Mouse (Mus musculus): ENCODE measurements around the gene Lif. TPM values are rescaled to one million over a fixed set of nuclear protein-coding genes. Genes with fewer than 3 reads are reported as not detected.

The Lif gene
- total and polyA plus RNA-seq, 3 experiments, result 0.27 to 0.31 TPM; not detected in 1

- TF ChIP-seq RCOR1 (IDR thresholded peaks at IDR 0.05; ENCODE audit: low read depth, low read length), result no peak
Observed at GRCm38 (mm10) chr11:4252886-4253285, 4.5 kb upstream of the Lif start (continued).

- H3K27me3 ChIP-seq (ENCODE audit: control insufficient read depth in 1 of 2, insufficient read depth in 2 of 2, low read length in 2 of 2), result no peaks in the 10 kb centered on the region
- TF ChIP-seq MAFK (IDR thresholded peaks at IDR 0.05; ENCODE audit: borderline replicate concordance, low read depth, low read length) (no peak), UBTF (IDR thresholded peaks at IDR 0.05; ENCODE audit: borderline replicate concordance, insufficient read depth, low read depth, low read length) (no peak), MXI1 (IDR thresholded peaks at IDR 0.05; ENCODE audit: low read depth, low read length) (no peak), KAT2A (conservative IDR thresholded peaks at IDR 0.05; ENCODE audit: low read depth, low read length) (no peak), SMC3 (IDR thresholded peaks at IDR 0.05; ENCODE audit: low read depth, low read length) (no peak), USF1 (IDR thresholded peaks at IDR 0.05; ENCODE audit: low read depth, low read length) (no peak), POLR2AphosphoS2 (IDR thresholded peaks at IDR 0.05; ENCODE audit: low read length) (no peak), SIN3A (IDR thresholded peaks at IDR 0.05; ENCODE audit: low read length) (no peak), ZNF384 (IDR thresholded peaks at IDR 0.05; ENCODE audit: low read depth, low read length) (no peak), MEF2A (IDR thresholded peaks at IDR 0.05; ENCODE audit: extremely low read depth, insufficient replicate concordance, low read depth, low read length, poor library complexity, severe bottlenecking) (no peak), POLR2AphosphoS5 (IDR thresholded peaks at IDR 0.05; ENCODE audit: borderline replicate concordance, low read depth, low read length) (no peak), TCF12 (IDR thresholded peaks at IDR 0.05; ENCODE audit: low read depth, low read length) (no peak), TBP (IDR thresholded peaks at IDR 0.05; ENCODE audit: low read depth, low read length) (no peak), CTCF (IDR thresholded peaks at IDR 0.05 in 2 of 3, conservative IDR thresholded peaks at IDR 0.05 in 1 of 3; ENCODE audit: control insufficient read depth in 1 of 3, insufficient read depth in 1 of 3, low read depth in 2 of 3, low read length in 3 of 3, poor library complexity in 1 of 3, severe bottlenecking in 1 of 3) (no peak), ELF1 (IDR thresholded peaks at IDR 0.05; ENCODE audit: low read depth, low read length) (no peak)
- peaks cover 6 to 27% of the 10 kb centered on the region in 2 experiments for H3K4me1 ChIP-seq (ENCODE audit: control insufficient read depth in 1 of 2, insufficient read depth in 2 of 2, low read length in 2 of 2)
- peaks cover 0 to 8% of the 10 kb centered on the region in 2 experiments; a peak in 2 of 4 replicates for H3K36me3 ChIP-seq (ENCODE audit: control insufficient read depth in 1 of 2, insufficient read depth in 2 of 2, low read length in 2 of 2)
- H3K79me2 ChIP-seq (ENCODE audit: control insufficient read depth, insufficient read depth, low read length, poor library complexity), result no peaks in the 10 kb centered on the region
- no peak overlapping the region for H3K4me3 ChIP-seq (ENCODE audit: control insufficient read depth in 1 of 2, insufficient read depth in 1 of 2, low read depth in 2 of 2, low read length in 2 of 2)
- H3K9me3 ChIP-seq (replicated peaks; ENCODE audit: insufficient read depth, low read length), result no peaks in the 10 kb centered on the region
- no peak overlapping the region for H3K27ac ChIP-seq (ENCODE audit: control insufficient read depth, low read depth, low read length)
- DNase-seq (ENCODE audit: low read depth, low spot score), result no peak
- H3K9ac ChIP-seq (ENCODE audit: control insufficient read depth, low read depth, low read length, poor library complexity, severe bottlenecking), result no peak overlapping the region
Observed at GRCm38 (mm10) chr11:4257756-4258155, 399 bp downstream of the Lif start.

- no peaks in the 10 kb centered on the region for H3K27me3 ChIP-seq (ENCODE audit: control insufficient read depth in 1 of 2, insufficient read depth in 2 of 2, low read length in 2 of 2)
- no peaks in the 10 kb centered on the region for H3K9me3 ChIP-seq (replicated peaks; ENCODE audit: insufficient read depth, low read length)
- peaks cover 6 to 27% of the 10 kb centered on the region in 2 experiments for H3K4me1 ChIP-seq (ENCODE audit: control insufficient read depth in 1 of 2, insufficient read depth in 2 of 2, low read length in 2 of 2)
- no peaks in the 10 kb centered on the region for H3K79me2 ChIP-seq (ENCODE audit: control insufficient read depth, insufficient read depth, low read length, poor library complexity)
- H3K9ac ChIP-seq (ENCODE audit: control insufficient read depth, low read depth, low read length, poor library complexity, severe bottlenecking), result no peak overlapping the region
- H3K27ac ChIP-seq (ENCODE audit: control insufficient read depth, low read depth, low read length), result no peak overlapping the region
- no peak overlapping the region for H3K4me3 ChIP-seq (ENCODE audit: control insufficient read depth in 1 of 2, insufficient read depth in 1 of 2, low read depth in 2 of 2, low read length in 2 of 2)
- peaks cover 0 to 8% of the 10 kb centered on the region in 2 experiments; a peak in 2 of 4 replicates for H3K36me3 ChIP-seq (ENCODE audit: control insufficient read depth in 1 of 2, insufficient read depth in 2 of 2, low read length in 2 of 2)
- DNase-seq (ENCODE audit: low read depth, low spot score), result peak; percentile 96
- no peak for TF ChIP-seq MAX (IDR thresholded peaks at IDR 0.05; ENCODE audit: low read length)
- TF ChIP-seq ELF1 (IDR thresholded peaks at IDR 0.05; ENCODE audit: low read depth, low read length), result peak; percentile 57; the same call in 1 of the 2 replicates
- peak; percentile 6; the same call in 1 of the 2 replicates for TF ChIP-seq RCOR1 (IDR thresholded peaks at IDR 0.05; ENCODE audit: low read depth, low read length)
- TF ChIP-seq MYB (IDR thresholded peaks at IDR 0.05; ENCODE audit: low read depth, low read length), result no peak
- TF ChIP-seq ZMIZ1 (IDR thresholded peaks at IDR 0.05; ENCODE audit: low read depth, low read length), result no peak
- TF ChIP-seq POLR2AphosphoS2 (IDR thresholded peaks at IDR 0.05; ENCODE audit: low read length), result no peak
- TF ChIP-seq TCF12 (IDR thresholded peaks at IDR 0.05; ENCODE audit: low read depth, low read length), result no peak
- TF ChIP-seq SMC3 (IDR thresholded peaks at IDR 0.05; ENCODE audit: low read depth, low read length), result peak; percentile 88
- no peak for TF ChIP-seq MEF2A (IDR thresholded peaks at IDR 0.05; ENCODE audit: extremely low read depth, insufficient replicate concordance, low read depth, low read length, poor library complexity, severe bottlenecking)
- peak; percentile 57; the same call in 1 of the 2 replicates for TF ChIP-seq MXI1 (IDR thresholded peaks at IDR 0.05; ENCODE audit: low read depth, low read length)
- TF ChIP-seq NRF1 (IDR thresholded peaks at IDR 0.05; ENCODE audit: insufficient read depth, low read depth, low read length, poor library complexity, severe bottlenecking), result no peak
- peak; percentile 91 for TF ChIP-seq RAD21 (IDR thresholded peaks at IDR 0.05; ENCODE audit: low read depth, low read length)
- peak; percentile 58; the same call in 1 of the 2 replicates for TF ChIP-seq HCFC1 (IDR thresholded peaks at IDR 0.05; ENCODE audit: low read depth, low read length)
- no peak for TF ChIP-seq JUND (IDR thresholded peaks at IDR 0.05; ENCODE audit: low read depth, low read length)
- no peak for TF ChIP-seq USF1 (IDR thresholded peaks at IDR 0.05; ENCODE audit: low read depth, low read length)
- no peak for TF ChIP-seq POLR2A (IDR thresholded peaks at IDR 0.05; ENCODE audit: control insufficient read depth in 1 of 2, insufficient read depth in 1 of 2, low read depth in 1 of 2, low read length in 2 of 2, poor library complexity in 1 of 2)
- peak in 1 of 2 experiments; percentile 34; a peak in 2 of 4 replicates for TF ChIP-seq EP300 (IDR thresholded peaks at IDR 0.05; ENCODE audit: low read depth in 1 of 2, low read length in 2 of 2)
- peak; percentile 82 to 99 (median 91) for TF ChIP-seq CTCF (IDR thresholded peaks at IDR 0.05 in 2 of 3, conservative IDR thresholded peaks at IDR 0.05 in 1 of 3; ENCODE audit: control insufficient read depth in 1 of 3, insufficient read depth in 1 of 3, low read depth in 2 of 3, low read length in 3 of 3, poor library complexity in 1 of 3, severe bottlenecking in 1 of 3)
- no peak; the same call in 1 of the 2 replicates for TF ChIP-seq BHLHE40 (IDR thresholded peaks at IDR 0.05; ENCODE audit: borderline replicate concordance, low read depth, low read length)
- no peak for TF ChIP-seq UBTF (IDR thresholded peaks at IDR 0.05; ENCODE audit: borderline replicate concordance, insufficient read depth, low read depth, low read length)
Observed at GRCm38 (mm10) chr11:4258657-4259082, 1.3 kb downstream of the Lif start.

All from MEL (cell line).